Mouse (Mus musculus): Measurements from ENCODE around the gene Chrna10.

Chrna10 gene

DNA sequence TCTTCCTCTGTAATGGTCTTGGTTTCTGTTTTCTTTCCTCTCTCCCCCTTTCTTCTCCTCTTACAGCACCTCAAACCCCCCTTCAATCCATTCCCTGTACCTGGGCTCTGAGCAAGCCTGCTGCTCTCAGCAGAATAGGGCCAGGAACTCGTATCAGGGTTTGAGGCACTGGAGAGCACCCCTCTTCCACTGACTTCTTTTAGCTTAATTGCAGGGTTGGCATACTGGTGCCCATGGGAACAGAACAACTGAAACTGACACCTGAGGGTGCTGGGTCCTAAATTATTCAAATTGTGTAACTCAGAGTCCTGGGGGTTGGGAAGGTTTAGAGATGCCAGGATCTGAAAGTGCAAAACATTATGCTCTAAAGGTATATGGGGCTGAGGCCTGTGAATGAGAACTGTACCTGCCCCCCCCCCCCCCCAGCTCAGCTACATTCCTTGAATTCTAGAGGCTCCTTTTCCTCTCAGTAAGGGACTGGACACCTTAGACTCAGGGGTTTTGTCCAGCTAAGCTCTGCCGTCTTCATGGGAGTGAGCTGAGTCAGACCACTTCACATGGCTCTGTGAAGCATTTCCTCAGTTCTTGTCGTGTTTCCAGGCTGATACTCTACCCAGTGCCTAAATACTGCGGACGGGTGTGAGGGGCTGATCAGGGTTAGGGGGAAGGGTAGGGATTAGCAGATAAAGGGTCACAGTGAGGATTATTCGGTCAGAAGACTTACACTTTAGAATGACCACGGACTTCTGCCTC, at the start of gene Chrna10:
Gene Chrna10, minus strand, starts transcription at position 250 of the 753 bp plus-strand sequence.
- DNase-seq = peak; percentile 82

DNA sequence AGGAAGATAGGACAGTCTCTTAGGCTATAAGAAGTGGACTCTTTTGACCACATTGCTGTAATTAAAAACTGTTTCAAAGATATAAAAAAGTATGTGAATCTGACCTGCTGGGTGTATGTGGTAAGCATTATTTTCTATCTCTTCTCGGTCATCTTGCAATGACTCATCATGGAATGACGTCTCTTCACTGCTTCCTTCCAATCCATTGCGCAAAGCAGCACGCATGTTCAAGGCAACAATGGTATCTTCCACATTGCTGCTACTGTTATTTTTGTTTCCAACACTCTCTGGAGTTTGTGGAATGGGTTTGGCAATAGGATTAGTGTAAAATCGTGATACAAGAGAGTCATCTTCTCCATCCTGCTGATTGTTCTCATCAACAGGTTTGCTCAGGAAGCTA, 37.1 kb upstream of the Chrna10 start:
- no peak for DNase-seq

DNA sequence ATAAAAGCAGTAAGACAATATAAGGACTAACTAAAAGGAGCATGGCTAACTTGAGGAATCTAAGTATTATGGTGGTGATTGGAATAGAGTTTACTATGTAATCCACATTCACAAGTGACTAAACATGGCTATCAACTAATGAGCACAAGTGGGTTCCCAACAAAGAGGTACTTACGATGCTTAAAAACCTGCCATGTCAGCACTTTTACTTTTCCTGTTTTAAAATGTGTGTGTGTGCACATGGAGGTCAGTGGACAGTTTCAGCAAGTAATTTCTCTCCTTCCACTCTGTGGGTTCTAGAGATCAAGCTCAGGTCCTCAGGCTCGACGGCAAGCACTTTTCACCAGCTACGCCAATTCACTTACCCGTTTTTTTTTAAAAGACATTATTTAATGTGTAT, 21.3 kb upstream of the Chrna10 start:
- no peak for DNase-seq

- no peak for DNase-seq
These were observed 20.8 kb upstream of the Chrna10 start for GRCm38 (mm10) chr7:102137464-102137863.

DNA sequence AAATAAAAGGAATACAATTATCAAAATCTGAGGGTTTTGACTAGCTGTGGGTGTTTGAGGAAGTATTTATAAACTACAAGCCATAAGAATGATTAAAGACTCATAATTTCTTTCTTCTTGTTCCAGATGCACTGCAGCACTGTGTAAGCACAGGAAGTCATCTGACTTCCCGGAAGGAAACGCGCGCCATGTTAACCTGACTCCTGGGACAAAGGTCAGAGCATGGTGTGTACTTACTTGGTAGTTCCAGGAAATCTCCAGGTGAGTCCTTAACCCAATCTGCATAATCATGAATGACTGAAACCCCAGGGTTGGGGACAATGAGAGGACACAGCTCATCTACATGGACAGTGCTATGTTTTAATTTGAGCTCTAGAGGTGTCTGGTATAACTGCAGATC, 15.8 kb upstream of the Chrna10 start:
- no peak for DNase-seq

- peak; percentile 72 for DNase-seq
These were observed 3.7 kb upstream of the Chrna10 start for GRCm38 (mm10) chr7:102120326-102120725.

DNA sequence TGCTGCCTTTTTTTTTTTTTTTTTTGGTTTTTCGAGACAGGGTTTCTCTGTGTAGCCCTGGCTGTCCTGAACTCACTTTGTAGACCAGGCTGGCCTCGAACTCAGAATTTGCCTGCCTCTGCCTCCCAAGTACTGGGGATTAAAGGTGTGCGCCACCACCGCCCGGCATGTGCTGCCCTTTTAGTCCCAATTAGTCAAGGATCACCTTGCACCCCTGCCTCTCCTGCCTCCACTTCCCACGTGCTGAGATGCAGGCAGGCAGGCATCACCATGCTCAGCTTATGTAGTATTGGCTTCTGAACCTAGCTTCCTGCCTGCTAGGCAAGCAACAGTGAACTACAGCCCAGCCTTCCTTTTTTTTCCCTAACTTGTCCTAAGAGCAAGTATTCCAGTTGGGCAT, 754 bp upstream of the Chrna10 start:
- peak; percentile 84 for DNase-seq

- DNase-seq = peak; percentile 88
These were observed 3.4 kb downstream of the Chrna10 start for GRCm38 (mm10) chr7:102113151-102113729.

- peak; percentile 63 for DNase-seq
These were observed 6.9 kb downstream of the Chrna10 start for GRCm38 (mm10) chr7:102109746-102110145.

GRCm38 (mm10) chr7:102109171-102109570, 7.5 kb downstream of the Chrna10 start, which contains the start of gene Art5:
TSS of gene Art5 (minus strand) at chr7:102109489.
- peak; percentile 90 for DNase-seq

DNA sequence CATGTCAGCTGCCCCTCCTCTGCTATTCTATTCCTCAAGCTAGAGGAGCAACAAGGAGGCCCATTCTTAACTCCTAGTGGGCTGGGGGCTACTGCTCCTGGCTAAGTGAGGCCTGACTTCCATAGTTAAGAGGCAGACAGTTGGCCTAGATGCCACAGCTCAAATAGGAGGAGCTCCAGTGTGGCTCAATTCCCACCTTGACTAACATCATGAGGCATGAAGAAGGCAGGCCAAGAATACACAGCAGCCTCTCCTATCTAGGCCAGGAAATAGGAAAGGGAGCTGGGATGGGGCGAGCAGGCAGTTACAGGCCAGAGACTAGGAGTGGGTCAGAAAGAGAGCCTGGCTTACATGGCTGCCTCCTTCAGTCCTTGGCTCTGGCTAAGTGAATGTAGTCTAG, 8.4 kb downstream of the Chrna10 start:
- DNase-seq = peak; percentile 91

DNA sequence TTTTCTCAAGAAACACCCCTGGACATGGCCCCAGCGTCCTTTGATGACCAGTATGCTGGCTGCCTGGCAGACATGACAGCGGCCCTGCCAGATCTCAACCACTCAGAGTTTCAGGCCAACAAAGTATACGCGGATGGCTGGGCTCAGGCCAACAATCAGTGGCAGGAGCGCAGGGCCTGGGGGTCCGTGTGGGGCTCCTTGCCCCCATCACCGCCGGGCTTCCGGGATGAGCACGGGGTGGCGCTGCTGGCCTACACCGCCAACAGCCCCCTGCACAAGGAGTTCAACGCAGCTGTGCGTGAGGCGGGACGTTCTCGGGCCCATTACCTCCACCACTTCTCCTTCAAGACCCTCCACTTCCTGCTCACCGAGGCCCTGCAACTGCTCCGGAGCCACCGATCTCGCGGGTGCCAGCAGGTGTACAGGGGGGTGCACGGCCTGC, 9.9 kb downstream of the Chrna10 start:
- DNase-seq = peak; percentile 93

DNA sequence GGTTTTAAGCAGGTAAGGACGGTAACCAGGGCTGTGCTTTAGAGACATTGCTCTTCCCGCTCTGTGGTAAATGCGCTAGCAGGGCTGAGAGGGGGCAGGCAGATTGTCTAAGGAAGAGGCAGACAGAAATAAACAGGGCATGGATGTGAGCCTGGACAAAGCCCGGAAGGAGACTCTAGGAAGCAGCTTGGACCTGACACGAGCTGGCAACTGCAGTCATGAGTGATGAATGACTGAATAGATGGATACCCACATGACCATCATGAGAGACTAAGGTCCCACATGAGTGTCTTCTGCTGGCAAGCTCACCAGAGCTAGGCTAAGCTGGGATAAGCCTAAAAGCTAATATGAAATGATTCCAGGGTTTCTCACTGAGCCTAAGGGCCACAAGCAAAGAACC, 12.5 kb downstream of the Chrna10 start:
- peak; percentile 93 for DNase-seq

- DNase-seq = no peak
These were observed 13.1 kb downstream of the Chrna10 start for GRCm38 (mm10) chr7:102103555-102103954.

GRCm38 (mm10) chr7:102102696-102103095, 13.9 kb downstream of the Chrna10 start:
- peak; percentile 90 for DNase-seq

- DNase-seq = peak; percentile 91
These were observed 14.4 kb downstream of the Chrna10 start for GRCm38 (mm10) chr7:102102241-102102640.

DNA sequence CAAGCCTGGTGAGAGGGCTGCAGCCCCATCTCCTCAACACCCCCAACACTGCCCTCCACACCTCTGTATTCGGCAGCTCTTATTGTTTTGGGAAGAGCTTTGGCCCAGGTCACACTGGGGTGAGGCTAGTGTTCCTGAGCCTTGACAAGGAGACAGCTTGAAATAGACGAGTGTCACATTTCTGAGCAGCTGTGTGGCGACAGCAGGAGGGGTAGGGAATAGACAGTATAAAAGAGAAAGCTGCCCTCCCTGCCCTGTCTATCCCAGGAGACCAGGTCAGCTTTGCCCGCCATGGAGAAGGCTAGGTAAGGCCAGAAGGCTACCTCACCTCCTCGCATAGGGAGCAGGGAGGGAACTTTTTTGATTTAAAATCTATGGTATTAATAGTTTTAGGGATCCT, 15.1 kb downstream of the Chrna10 start, which contains the start of gene Art1:
Gene Art1, plus strand, starts transcription at position 257 of the 400 bp plus-strand sequence.
- DNase-seq = peak; percentile 98

DNA sequence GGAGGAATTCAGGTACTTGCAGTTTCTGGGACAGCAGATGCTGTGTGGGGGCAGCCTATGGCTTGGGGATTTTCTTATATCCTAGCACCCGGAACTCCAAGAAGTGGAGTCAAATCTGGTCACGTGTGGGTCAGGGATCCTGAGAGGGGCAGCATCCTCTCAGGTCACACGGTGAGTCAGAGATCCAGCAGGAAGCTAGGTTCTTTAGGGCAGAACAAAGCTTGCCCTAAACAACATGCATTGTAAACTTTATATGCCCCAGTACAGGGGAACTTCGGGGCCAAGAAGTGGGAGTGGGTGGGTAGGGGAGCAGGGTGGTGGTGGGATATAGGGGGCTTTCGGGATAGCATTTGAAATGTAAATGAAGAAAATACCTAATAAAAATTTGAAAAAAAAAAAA, 15.8 kb downstream of the Chrna10 start:
- peak; percentile 90 for DNase-seq

GRCm38 (mm10) chr7:102099760-102100661, 16.6 kb downstream of the Chrna10 start:
- DNase-seq = peak; percentile 95

DNA sequence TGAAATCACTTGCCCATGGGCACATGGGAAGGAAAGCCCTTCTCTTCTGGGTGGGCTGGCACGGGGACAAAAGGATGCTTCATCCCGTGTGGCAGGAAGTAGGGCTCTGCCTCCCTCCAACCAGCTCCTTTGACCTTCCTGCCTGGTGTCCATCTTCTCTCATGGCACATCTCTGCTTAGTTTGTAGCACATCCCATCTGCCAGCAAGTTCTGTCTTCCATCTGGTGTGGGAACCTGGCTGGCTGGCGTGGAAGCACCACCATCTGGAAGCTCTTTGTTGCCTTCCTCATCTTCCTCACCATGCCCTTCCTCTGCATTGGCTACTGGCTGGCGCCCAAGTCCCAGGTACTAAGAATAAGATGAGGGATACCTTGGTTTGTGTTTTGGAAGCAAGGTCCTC, 29.3 kb downstream of the Chrna10 start:
- DNase-seq = no peak

- peak; percentile 85 for DNase-seq
These were observed 32.5 kb downstream of the Chrna10 start for GRCm38 (mm10) chr7:102084041-102084696.

DNA sequence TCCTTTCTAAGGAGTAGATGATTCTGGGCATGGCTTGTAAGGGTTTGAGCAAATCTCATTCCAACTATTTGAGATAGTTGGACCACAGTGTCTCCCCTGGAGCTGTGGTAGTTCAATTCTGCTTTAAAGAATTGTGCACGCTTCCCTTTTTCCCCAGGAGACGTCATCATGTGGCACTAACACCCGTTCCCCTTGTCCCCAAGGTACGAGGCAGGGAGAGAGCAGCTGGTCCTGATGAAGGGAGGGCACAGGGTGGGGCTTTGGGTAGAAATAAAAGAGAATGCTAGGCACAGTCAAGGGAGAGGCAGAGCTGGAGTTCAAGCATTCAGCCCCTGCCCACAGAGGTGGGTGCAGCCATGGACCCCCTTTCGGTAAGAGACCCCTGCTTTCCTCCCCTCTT, 33.8 kb downstream of the Chrna10 start, which contains the start of gene Trpc2:
Gene Trpc2, plus strand, starts transcription at position 301 of the 400 bp plus-strand sequence.
- no peak for DNase-seq

- no peak for DNase-seq
These were observed 34.8 kb downstream of the Chrna10 start for GRCm38 (mm10) chr7:102081784-102082183.
